10 mouse cellular contexts compared by ENCODE assay signal in the genomic region with DNA sequence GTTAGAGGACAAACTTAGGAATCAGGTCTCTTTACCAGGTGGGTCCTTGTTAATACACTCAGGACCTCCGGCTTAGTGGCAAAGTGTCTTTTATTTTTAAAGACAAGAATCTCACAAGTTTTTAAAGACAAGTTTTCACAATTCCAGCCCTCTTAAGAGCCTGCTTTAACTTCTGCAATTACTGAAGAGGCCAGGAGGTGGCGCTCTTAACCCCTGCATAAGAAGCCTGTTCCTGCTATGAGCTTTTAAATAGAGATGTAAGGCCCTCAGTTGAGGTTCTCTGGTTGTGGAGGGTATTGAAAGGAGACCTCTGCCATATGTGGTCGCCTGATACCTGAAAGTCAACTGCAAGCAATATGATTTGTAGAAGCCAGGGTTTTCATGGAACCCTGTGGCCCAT. TPM values are rescaled to one million over a fixed set of nuclear protein-coding genes. Genes with fewer than 3 reads are reported as not detected.
DNase-seq lines count a peak whose midpoint lies in the region.
"Had no signal": no experiment of that assay in that cellular context is flagged by ENCODE, and none has a peak within 500 bp of the region (broad histone marks: within the 10 kb centered on the region; RNA-seq: fewer than 3 reads in every experiment).

No protein-coding gene starts in this region.

- WGBS in large intestine, adult 2 months, result 54% methylated on average over 3 of the region's 3 CpGs

- peak; percentile 56 for DNase-seq in gastrocnemius, postnatal 10 days
- DNase-seq in gastrocnemius, postnatal 25 days, result no peak
- DNase-seq in 3T3-L1 (ENCODE audit: low read depth, low spot score), result peak; percentile 90
- peak; percentile 36 for DNase-seq in Muller cell, postnatal 12 days (ENCODE audit: inconsistent ontology term)
- peak; percentile 52 to 61 for DNase-seq in cerebellum, postnatal 36 days
- DNase-seq in large intestine, adult 2 months (ENCODE audit: low read depth, low spot score), result peak; percentile 24
- peak; percentile 53 for DNase-seq in lung, postnatal 10 days
- peak; percentile 85 for DNase-seq in splenic B cell, adult 2 months (ENCODE audit: low read depth, low spot score)

- H3K27me3 ChIP-seq in splenic B cell, adult 2 months (ENCODE audit: control insufficient read depth, insufficient read depth, low read length, poor library complexity, severe bottlenecking), result no peaks in the 10 kb centered on the region
- H3K27me3 ChIP-seq: liver, embryonic 15.5 days; stomach, embryonic 15.5 days had no signal

- H3K36me3 ChIP-seq in splenic B cell, adult 2 months (ENCODE audit: control insufficient read depth, insufficient read depth, low read length, poor library complexity, severe bottlenecking), result peaks cover 20% of the 10 kb centered on the region

RNA-seq across cellular contexts. Expression of gene Nolc1, which starts 10.7 kb away (rescaled TPM):
- 10 to 100 TPM; 22.9 to 26.4 TPM for total RNA-seq in gastrocnemius, postnatal 10 days (2021)
- total RNA-seq in gastrocnemius, postnatal 25 days (2021), result 10 to 100 TPM; 15.0 to 19.7 TPM
- polyA plus RNA-seq in large intestine, adult 2 months (2012; rRNA removed), result 10.1 and 13.7 TPM in 2 replicates

RNA-seq across cellular contexts. Expression of gene Ldb1, which starts 41.3 kb away (rescaled TPM):
- 10 to 100 TPM; 36.2 to 50.3 TPM for total RNA-seq in gastrocnemius, postnatal 10 days (2021)
- 10 to 100 TPM; 15.5 to 16.5 TPM for total RNA-seq in gastrocnemius, postnatal 25 days (2021)
- polyA plus RNA-seq in large intestine, adult 2 months (2012; rRNA removed), result 65.3 and 79.8 TPM in 2 replicates

RNA-seq across cellular contexts. Expression of gene Pprc1, which starts 41.7 kb away (rescaled TPM):
- total RNA-seq in gastrocnemius, postnatal 10 days (2021), result 10 to 100 TPM; 12.8 to 23.6 TPM
- 10 to 100 TPM; 12.5 to 13.7 TPM for total RNA-seq in gastrocnemius, postnatal 25 days (2021)
- polyA plus RNA-seq in large intestine, adult 2 months (2012; rRNA removed), result 14.9 and 21.6 TPM in 2 replicates

RNA-seq across cellular contexts. Expression of gene Elovl3, which starts 45.4 kb away (rescaled TPM):
- total RNA-seq in gastrocnemius, postnatal 10 days (2021), result not detected
- not detected for total RNA-seq in gastrocnemius, postnatal 25 days (2021)
- not detected in 2 replicates for polyA plus RNA-seq in large intestine, adult 2 months (2012; rRNA removed)
- polyA plus RNA-seq: stomach, embryonic 15.5 days had no signal
